Mouse (Mus musculus): ENCODE measurements around the gene Plod3.

- TF ChIP-seq POLR2A (IDR thresholded peaks at IDR 0.05; ENCODE audit: low read depth, low read length) (no peak), CTCF (conservative IDR thresholded peaks at IDR 0.05; ENCODE audit: insufficient read depth, insufficient read length, low read depth, low read length) (no peak)
Observed at GRCm38 (mm10) chr5:137029273-137029585, 42.4 kb downstream of the Plod3 start.

Measured in kidney, adult 2 months (tissue).